Mouse (Mus musculus) brown adipose tissue, adult 24 weeks (tissue): ENCODE results near the gene Hist1h3a. TPM values are rescaled to one million over a fixed set of nuclear protein-coding genes. Genes with fewer than 3 reads are reported as not detected.
"Not testable (repeated sequence)": the region's sequence is repeated elsewhere in the genome, so short reads cannot be mapped to it uniquely, and the experiment has no call there.

Experiments
- H3K27ac ChIP-seq: fragments of 200-500 bp; replicated peaks from 2 replicates; pipeline ENCODE4 v1.5.1; 2012; ENCODE audit warnings: low read depth, mild to moderate bottlenecking, low read length
- H3K4me1 ChIP-seq: fragments of 200-500 bp; 2 replicates; pipeline ENCODE4 v1.6.1; 2012; ENCODE audit warnings: low read length, mixed read lengths; ENCODE audit not compliant: control insufficient read depth, insufficient read depth, insufficient read length
- H3K4me3 ChIP-seq: fragments of 200-500 bp; 2 replicates; pipeline ENCODE4 v1.5.1; 2012; ENCODE audit warnings: low read depth, mild to moderate bottlenecking, low read length, moderate library complexity; ENCODE audit not compliant: insufficient read depth
- polyA plus RNA-seq: library from polyadenylated mRNA; stranded (reverse); fragments of >200 nt; gene quantifications from 2 replicates; pipeline ENCODE4 v1.2.4, GENCODE M21; 2012; ENCODE audit not compliant: missing spikeins, insufficient read depth, insufficient read length

Gene Hist1h3a
- polyA plus RNA-seq, 1 experiment: not detected

- no peaks in the 10 kb centered on the region for H3K4me1 ChIP-seq
- H3K27ac ChIP-seq: no peak within 1 kb of the TSS
- H3K4me3 ChIP-seq: peak within 1 kb of the TSS; percentile 66
Observed at GRCm38 (mm10) chr13:23763586-23764323, 1.6 kb upstream of the Hist1h3a start, which contains the start of gene Hist1h1a. Gene Hist1h1a, plus strand, starts transcription at chr13:23763666.

DNA sequence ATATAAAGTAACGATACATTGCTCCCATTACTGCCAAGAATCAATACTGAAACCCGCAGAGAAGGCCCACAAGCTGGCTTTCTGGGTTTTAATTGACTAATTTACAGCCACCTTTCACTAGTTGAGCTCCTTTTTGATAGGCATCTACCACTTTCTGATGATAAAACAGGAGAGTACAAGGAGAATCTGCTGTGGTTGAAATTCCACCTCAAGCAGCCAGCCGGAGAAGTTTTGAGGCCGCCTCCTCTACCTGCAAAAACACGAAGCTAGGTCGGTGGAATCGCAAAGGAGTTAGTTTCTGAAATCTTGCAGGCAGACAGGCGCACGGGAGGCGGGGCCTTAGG is 1.0 kb upstream of the Hist1h3a start:
- H3K4me1 ChIP-seq: no peaks in the 10 kb centered on the region

GRCm38 (mm10) chr13:23760972-23761864 is 968 bp downstream of the Hist1h3a start, which contains the start of gene Hist1h4a:
Gene Hist1h4a, minus strand, starts transcription at chr13:23761230.
- Histone ChIP-seq H3K4me1 (no peaks in the 10 kb centered on the region), H3K4me3 (peak within 1 kb of the TSS; percentile 61), H3K27ac (peak within 1 kb of the TSS; percentile 20; the same call in 1 of the 2 replicates)

More for the DNA sequence above, 1.0 kb upstream of the Hist1h3a start:
- Histone ChIP-seq H3K4me3 (peak overlapping the region; percentile 11), H3K27ac (no peak overlapping the region)

DNA sequence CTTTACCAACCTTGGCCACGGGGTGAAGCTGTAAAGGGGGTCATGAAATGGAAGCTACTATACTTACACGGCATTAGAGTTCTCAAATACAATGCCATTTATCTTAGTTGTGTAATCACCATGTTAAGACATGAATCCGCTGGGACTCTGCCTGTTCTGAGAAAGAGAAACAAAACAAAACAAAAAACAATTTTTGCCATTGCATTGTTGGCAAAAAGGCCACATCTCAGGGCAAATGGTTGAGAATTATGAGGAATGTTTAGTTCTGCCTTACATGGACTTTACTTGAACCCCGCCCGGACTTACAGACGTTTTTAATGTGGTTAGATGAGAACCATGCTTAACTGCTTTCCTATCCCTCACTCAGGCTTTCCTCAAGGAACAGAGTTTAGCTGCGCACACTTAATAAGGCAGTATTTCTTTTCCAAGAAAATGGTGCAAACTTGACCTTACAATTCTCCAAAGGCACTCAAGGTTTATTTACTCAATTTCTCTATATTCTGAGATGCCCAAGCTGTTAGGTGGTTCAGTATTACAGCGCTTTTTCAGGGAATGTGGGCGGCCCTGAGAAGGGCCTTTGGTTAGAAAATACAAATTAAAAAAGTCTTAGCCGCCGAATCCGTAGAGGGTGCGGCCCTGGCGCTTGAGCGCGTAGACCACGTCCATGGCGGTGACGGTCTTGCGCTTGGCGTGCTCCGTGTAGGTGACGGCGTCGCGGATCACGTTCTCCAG is 1.8 kb downstream of the Hist1h3a start:
- Histone ChIP-seq H3K4me1 (no peaks in the 10 kb centered on the region), H3K4me3 (peak overlapping the region; percentile 61), H3K27ac (no peak overlapping the region)

- Histone ChIP-seq H3K4me3 (no peak overlapping the region), H3K4me1 (no peaks in the 10 kb centered on the region), H3K27ac (no peak overlapping the region)
Observed at GRCm38 (mm10) chr13:23759916-23760239, 2.3 kb downstream of the Hist1h3a start.

GRCm38 (mm10) chr13:23759251-23759771 is 2.9 kb downstream of the Hist1h3a start:
- H3K27ac ChIP-seq: no peak overlapping the region
- no peak overlapping the region for H3K4me3 ChIP-seq

DNA sequence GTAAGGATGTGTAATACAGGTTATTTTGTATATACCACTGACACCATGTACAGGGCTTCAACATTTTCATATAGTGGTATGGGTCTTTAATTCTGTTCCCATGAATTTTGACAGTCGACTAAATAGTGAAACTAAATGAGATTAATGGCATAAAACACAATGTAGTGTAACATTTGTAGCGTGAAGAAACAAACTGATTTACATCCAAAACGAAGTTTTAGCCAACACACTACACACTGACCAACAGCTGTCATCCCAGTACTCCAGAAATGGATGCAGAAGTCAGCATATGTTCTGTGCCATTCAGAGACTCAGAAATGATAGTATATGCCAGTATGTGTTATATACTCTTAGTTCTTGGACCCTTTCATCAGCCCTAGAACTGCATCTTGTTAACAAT is 4.3 kb downstream of the Hist1h3a start:
- Histone ChIP-seq H3K4me3 (no peak overlapping the region), H3K27ac (no peak overlapping the region)

More at GRCm38 (mm10) chr13:23759251-23759771, 2.9 kb downstream of the Hist1h3a start:
- H3K4me1 ChIP-seq: no peaks in the 10 kb centered on the region

GRCm38 (mm10) chr13:23757211-23757773 is 4.9 kb downstream of the Hist1h3a start:
- Histone ChIP-seq H3K4me3 (peak overlapping the region; percentile 57), H3K27ac (no peak overlapping the region), H3K4me1 (no peaks in the 10 kb centered on the region)

More for the DNA sequence above, 4.3 kb downstream of the Hist1h3a start:
- H3K4me1 ChIP-seq: no peaks in the 10 kb centered on the region

- Histone ChIP-seq H3K4me3 (peak within 1 kb of the TSS; percentile 57), H3K4me1 (no peaks in the 10 kb centered on the region), H3K27ac (no peak within 1 kb of the TSS)
Observed at GRCm38 (mm10) chr13:23756790-23757189, 5.4 kb downstream of the Hist1h3a start, which contains the start of gene Hist1h4b. Gene Hist1h4b, plus strand, starts transcription at chr13:23757013.

DNA sequence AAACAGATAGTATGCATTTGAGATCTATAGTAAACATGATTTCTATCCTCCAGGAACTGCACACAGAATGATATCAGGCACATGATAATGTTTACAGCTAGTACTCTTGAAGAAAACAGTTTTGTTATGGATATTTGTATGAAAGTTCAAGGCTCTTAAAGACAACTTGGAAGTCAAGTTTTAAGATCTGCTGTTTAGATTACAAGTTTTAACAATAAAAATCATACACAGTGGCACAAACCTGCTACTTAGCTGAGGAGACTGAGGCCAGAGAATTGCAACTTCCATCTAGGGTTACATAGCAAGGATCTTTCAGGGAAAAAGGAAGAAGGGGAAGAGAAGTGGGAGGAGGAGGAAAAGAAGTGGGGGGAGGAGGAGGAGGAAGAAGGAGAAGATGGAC is 7.2 kb downstream of the Hist1h3a start:
- H3K27ac ChIP-seq: no peak overlapping the region
- peaks cover 2% of the 10 kb centered on the region; the same call in 1 of the 2 replicates for H3K4me1 ChIP-seq
- H3K4me3 ChIP-seq: no peak overlapping the region

DNA sequence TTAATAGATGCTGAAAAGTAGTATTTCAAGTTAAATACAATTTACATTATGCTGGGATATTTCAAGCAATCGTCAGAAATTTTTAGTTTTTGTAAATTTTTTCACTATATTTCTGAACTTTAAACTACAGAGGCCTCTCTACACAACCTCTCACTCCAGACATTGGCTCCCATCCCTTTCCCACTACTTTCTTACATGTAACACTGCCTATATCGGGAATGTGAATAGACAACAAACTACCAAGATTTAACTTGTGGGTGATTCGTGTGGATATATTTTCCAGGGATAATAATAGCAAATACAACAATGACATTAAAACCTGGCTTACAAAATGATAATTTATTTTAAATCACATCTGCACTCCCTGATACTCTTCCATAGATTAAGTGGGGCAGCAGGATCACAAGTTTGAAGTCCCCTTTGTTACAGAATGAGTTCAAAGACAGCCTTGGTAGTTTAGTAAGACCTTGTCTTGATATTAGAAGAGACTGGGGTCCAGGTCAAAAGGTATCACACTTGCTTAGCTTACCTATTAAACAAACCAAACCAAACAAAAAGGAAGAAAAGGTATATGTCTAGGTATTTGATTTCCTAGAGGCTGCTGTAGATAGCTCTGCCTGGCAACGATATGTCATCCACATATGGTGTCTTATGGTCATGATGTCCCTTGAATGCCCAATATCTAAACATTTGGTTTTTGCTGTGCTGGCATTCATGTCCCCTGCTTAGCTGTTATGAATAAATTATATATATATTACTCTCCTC is 8.7 kb downstream of the Hist1h3a start:
- Histone ChIP-seq H3K4me1 (peaks cover 2% of the 10 kb centered on the region; the same call in 1 of the 2 replicates), H3K27ac (no peak overlapping the region), H3K4me3 (no peak overlapping the region)

DNA sequence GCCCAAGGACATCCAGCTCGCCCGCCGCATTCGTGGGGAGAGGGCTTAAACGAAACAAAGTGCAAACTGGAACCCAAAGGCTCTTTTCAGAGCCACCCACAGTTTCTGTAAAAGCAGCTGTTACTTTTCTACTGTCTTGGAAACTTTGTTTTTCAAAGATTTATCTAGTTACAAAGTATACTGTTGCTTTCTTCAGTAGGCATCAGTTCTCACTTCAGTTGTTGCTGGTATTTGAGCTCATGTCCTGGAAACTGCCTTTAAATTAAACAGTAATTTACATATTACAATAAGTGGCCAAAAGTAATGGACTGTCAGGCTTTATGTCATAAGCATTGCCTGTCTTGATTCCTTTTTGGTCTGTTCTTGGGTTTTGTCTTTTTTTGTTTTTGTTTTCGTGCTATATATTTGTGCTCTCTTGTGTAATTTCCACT is 9.4 kb downstream of the Hist1h3a start:
- Histone ChIP-seq H3K4me1 (peaks cover 2% of the 10 kb centered on the region; the same call in 1 of the 2 replicates), H3K27ac (no peak overlapping the region), H3K4me3 (no peak overlapping the region)

DNA sequence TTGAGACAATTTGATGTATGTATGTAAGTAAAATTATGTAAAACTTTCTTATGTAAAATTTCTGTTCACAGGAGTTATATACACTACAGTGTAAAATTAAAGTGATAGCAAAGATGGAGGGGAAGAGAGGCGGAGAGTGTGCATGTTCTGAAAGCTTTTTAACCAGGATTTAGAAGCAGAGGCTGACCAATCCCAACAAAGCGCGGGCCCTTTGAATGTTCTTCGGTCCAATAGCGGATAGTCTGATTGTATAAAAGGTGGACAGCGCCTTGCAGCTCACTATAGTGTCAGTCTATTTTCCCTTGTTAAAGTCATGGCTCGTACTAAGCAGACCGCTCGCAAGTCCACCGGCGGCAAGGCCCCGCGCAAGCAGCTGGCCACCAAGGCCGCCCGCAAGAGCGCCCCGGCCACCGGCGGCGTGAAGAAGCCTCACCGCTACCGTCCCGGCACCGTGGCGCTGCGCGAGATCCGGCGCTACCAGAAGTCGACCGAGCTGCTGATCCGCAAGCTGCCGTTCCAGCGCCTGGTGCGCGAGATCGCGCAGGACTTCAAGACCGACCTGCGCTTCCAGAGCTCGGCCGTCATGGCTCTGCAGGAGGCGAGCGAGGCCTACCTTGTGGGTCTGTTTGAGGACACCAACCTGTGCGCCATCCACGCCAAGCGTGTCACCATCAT is 10.0 kb downstream of the Hist1h3a start, which contains the start of gene Hist1h3b:
Gene Hist1h3b, plus strand, starts transcription at position 201 of the 675 bp plus-strand sequence.
- H3K4me1 ChIP-seq: not testable (repeated sequence)
- Histone ChIP-seq H3K4me3 (peak within 1 kb of the TSS; percentile 69), H3K27ac (peak within 1 kb of the TSS; percentile 39)
